Mouse (Mus musculus) kidney, postnatal 10 days (tissue): ENCODE data around the gene T.

Source experiments
- DNase-seq: peaks from one replicate; pipeline ENCODE4 v3.0.0; 2021; ENCODE audit warnings: mixed read lengths

T gene

GRCm38 (mm10) chr17:8433121-8433977 is 874 bp upstream of the T start:
- DNase-seq, result no peak

GRCm38 (mm10) chr17:8436184-8436583 is 2.0 kb downstream of the T start:
- DNase-seq, result no peak

- no peak for DNase-seq
Observed at GRCm38 (mm10) chr17:8444062-8444461, 9.8 kb downstream of the T start.

GRCm38 (mm10) chr17:8447676-8448192 is 13.5 kb downstream of the T start:
- DNase-seq, result peak; percentile 39

GRCm38 (mm10) chr17:8448324-8448723 is 14.1 kb downstream of the T start:
- no peak for DNase-seq

GRCm38 (mm10) chr17:8455196-8455595 is 21.0 kb downstream of the T start:
- no peak for DNase-seq

- no peak for DNase-seq
Observed at GRCm38 (mm10) chr17:8455601-8456000, 21.4 kb downstream of the T start.

- DNase-seq, result no peak
Observed at GRCm38 (mm10) chr17:8456856-8457460, 22.7 kb downstream of the T start.

- DNase-seq, result peak; percentile 74
Observed at GRCm38 (mm10) chr17:8461568-8461967, 27.3 kb downstream of the T start.

- DNase-seq, result peak; percentile 77
Observed at GRCm38 (mm10) chr17:8463482-8464128, 29.4 kb downstream of the T start.

- DNase-seq, result no peak
Observed at GRCm38 (mm10) chr17:8467771-8468170, 33.5 kb downstream of the T start.

GRCm38 (mm10) chr17:8468716-8469344 is 34.6 kb downstream of the T start:
- DNase-seq, result peak; percentile 91

- no peak for DNase-seq
Observed at GRCm38 (mm10) chr17:8478554-8478953, 44.3 kb downstream of the T start.

GRCm38 (mm10) chr17:8479493-8480128 is 45.4 kb downstream of the T start:
- no peak for DNase-seq

- no peak for DNase-seq
Observed at GRCm38 (mm10) chr17:8481797-8482196, 47.6 kb downstream of the T start.

- no peak for DNase-seq
Observed at GRCm38 (mm10) chr17:8482876-8483275, 48.7 kb downstream of the T start.

- no peak for DNase-seq
Observed at GRCm38 (mm10) chr17:8484246-8484645, 50.0 kb downstream of the T start.

GRCm38 (mm10) chr17:8485146-8485545 is 50.9 kb downstream of the T start:
- DNase-seq, result no peak

GRCm38 (mm10) chr17:8487824-8488223 is 53.6 kb downstream of the T start:
- peak; percentile 75 for DNase-seq

- no peak for DNase-seq
Observed at GRCm38 (mm10) chr17:8490971-8491370, 56.7 kb downstream of the T start.
